ENCODE assay signal across 10 mouse cellular contexts in genomic region chr10:59494044-59494443, GRCm38 (mm10). TPM values are rescaled to one million over a fixed set of nuclear protein-coding genes. Genes with fewer than 3 reads are reported as not detected.
DNase-seq lines count a peak whose midpoint lies in the region; ATAC-seq and TF ChIP-seq lines count a peak whose summit lies in the region.
"Had no signal": no experiment of that assay in that cellular context is flagged by ENCODE, and none has a peak within 500 bp of the region (broad histone marks: within the 10 kb centered on the region; RNA-seq: fewer than 3 reads in every experiment).

No protein-coding gene starts in this region.

- no peak overlapping the region for H3K4me3 ChIP-seq in gastrocnemius, adult 2 months
- H3K4me3 ChIP-seq in midbrain, embryonic 11.5 days (ENCODE audit: low read depth, low read length), result no peak overlapping the region
- no peak overlapping the region for H3K4me3 ChIP-seq in midbrain, embryonic 15.5 days
- no peak overlapping the region for H3K4me3 ChIP-seq in heart, embryonic 13.5 days
- no peak overlapping the region for H3K4me3 ChIP-seq in forebrain, embryonic 11.5 days (ENCODE audit: low read depth, low read length)
- H3K4me3 ChIP-seq: hindbrain, embryonic 10.5 days; liver, embryonic 15.5 days had no signal

- no peak overlapping the region for H3K27ac ChIP-seq in gastrocnemius, adult 2 months
- H3K27ac ChIP-seq in midbrain, embryonic 11.5 days (ENCODE audit: low read depth, low read length), result no peak overlapping the region
- no peak overlapping the region for H3K27ac ChIP-seq in midbrain, embryonic 15.5 days
- peak overlapping the region; percentile 20; the same call in 1 of the 2 replicates for H3K27ac ChIP-seq in heart, embryonic 13.5 days (replicated peaks)
- H3K27ac ChIP-seq in forebrain, embryonic 11.5 days (ENCODE audit: low read depth, low read length), result no peak overlapping the region
- H3K27ac ChIP-seq: hindbrain, embryonic 10.5 days; liver, embryonic 15.5 days had no signal

- no peaks in the 10 kb centered on the region for H3K36me3 ChIP-seq in midbrain, embryonic 11.5 days (ENCODE audit: control insufficient read depth, insufficient read depth, low read length)
- no peaks in the 10 kb centered on the region for H3K36me3 ChIP-seq in midbrain, embryonic 15.5 days (replicated peaks)
- H3K36me3 ChIP-seq in heart, embryonic 13.5 days, result peaks cover 24% of the 10 kb centered on the region
- H3K36me3 ChIP-seq in forebrain, embryonic 11.5 days (ENCODE audit: control insufficient read depth, insufficient read depth, low read length), result no peaks in the 10 kb centered on the region
- H3K36me3 ChIP-seq: liver, embryonic 15.5 days had no signal

- no peak for ATAC-seq in midbrain, embryonic 11.5 days (ENCODE audit: low FRiP score)
- no peak for ATAC-seq in midbrain, embryonic 15.5 days (replicated peaks)
- ATAC-seq in heart, embryonic 13.5 days (ENCODE audit: extremely low read depth, insufficient number of reproducible peaks, low FRiP score, low TSS enrichment), result no peak
- no peak for ATAC-seq in erythroblast, adult 5-6 weeks (replicated peaks; ENCODE audit: low FRiP score, poor library complexity, severe bottlenecking)
- ATAC-seq in forebrain, embryonic 11.5 days (replicated peaks; ENCODE audit: low FRiP score), result no peak

- intact Hi-C loops in gastrocnemius, adult 2 months (cut with DNase I), result loop anchor here (10.0 kb wide), 2 partner anchors 121 to 211 kb away; partner anchors contain the start of genes Gm10322, Mcu and Micu1

- H3K9me3 ChIP-seq in midbrain, embryonic 11.5 days (ENCODE audit: control insufficient read depth, low read length), result no peaks in the 10 kb centered on the region
- no peaks in the 10 kb centered on the region for H3K9me3 ChIP-seq in midbrain, embryonic 15.5 days
- H3K9me3 ChIP-seq in heart, embryonic 13.5 days, result peaks cover 15% of the 10 kb centered on the region
- H3K9me3 ChIP-seq in forebrain, embryonic 11.5 days (ENCODE audit: control insufficient read depth, low read length), result no peaks in the 10 kb centered on the region
- H3K9me3 ChIP-seq: liver, embryonic 15.5 days had no signal

- no peaks in the 10 kb centered on the region for H3K27me3 ChIP-seq in midbrain, embryonic 11.5 days (ENCODE audit: control insufficient read depth, insufficient read depth, low read length)
- no peaks in the 10 kb centered on the region for H3K27me3 ChIP-seq in midbrain, embryonic 15.5 days (replicated peaks)
- no peaks in the 10 kb centered on the region for H3K27me3 ChIP-seq in heart, embryonic 13.5 days (replicated peaks)
- H3K27me3 ChIP-seq in forebrain, embryonic 11.5 days (ENCODE audit: control insufficient read depth, insufficient read depth, low read length), result no peaks in the 10 kb centered on the region
- H3K27me3 ChIP-seq: liver, embryonic 15.5 days had no signal

- DNase-seq in gastrocnemius, adult 2 months, result peak; percentile 56
- DNase-seq in gastrocnemius, adult 18-20 months (ENCODE audit: low spot score), result no peak
- peak; percentile 71 for DNase-seq in midbrain, embryonic 11.5 days (ENCODE audit: low spot score, missing footprints)
- peak; percentile 33 for DNase-seq in thymus, postnatal 0 days (ENCODE audit: low spot score)
- DNase-seq in forebrain, embryonic 11.5 days (ENCODE audit: low spot score), result no peak

- no peak overlapping the region for H3K4me2 ChIP-seq in midbrain, embryonic 11.5 days
- H3K4me2 ChIP-seq in midbrain, embryonic 15.5 days, result no peak overlapping the region
- H3K4me2 ChIP-seq in heart, embryonic 13.5 days, result no peak overlapping the region
- no peak overlapping the region for H3K4me2 ChIP-seq in forebrain, embryonic 11.5 days (ENCODE audit: low read depth, low read length, severe bottlenecking)
- H3K4me2 ChIP-seq: liver, embryonic 15.5 days had no signal

- H3K9ac ChIP-seq in midbrain, embryonic 11.5 days (ENCODE audit: low read length), result no peak overlapping the region
- H3K9ac ChIP-seq in midbrain, embryonic 15.5 days, result no peak overlapping the region
- H3K9ac ChIP-seq in heart, embryonic 13.5 days, result no peak overlapping the region
- H3K9ac ChIP-seq in forebrain, embryonic 11.5 days (ENCODE audit: low read length), result no peak overlapping the region
- H3K9ac ChIP-seq: liver, embryonic 15.5 days had no signal

- no peaks in the 10 kb centered on the region for H3K4me1 ChIP-seq in midbrain, embryonic 11.5 days (ENCODE audit: control insufficient read depth, insufficient read depth, low read length)
- no peaks in the 10 kb centered on the region for H3K4me1 ChIP-seq in midbrain, embryonic 15.5 days
- peaks cover 9% of the 10 kb centered on the region for H3K4me1 ChIP-seq in heart, embryonic 13.5 days
- H3K4me1 ChIP-seq in forebrain, embryonic 11.5 days (replicated peaks; ENCODE audit: control insufficient read depth, insufficient read depth, low read length), result no peaks in the 10 kb centered on the region
- H3K4me1 ChIP-seq: hindbrain, embryonic 10.5 days; liver, embryonic 15.5 days had no signal

- 69% methylated on average over 2 of the region's 2 CpGs for WGBS in midbrain, embryonic 11.5 days
- 65% methylated on average over 2 of the region's 2 CpGs for WGBS in midbrain, embryonic 15.5 days
- WGBS in heart, embryonic 13.5 days, result 32% methylated on average over 2 of the region's 2 CpGs
- 78% methylated on average over 2 of the region's 2 CpGs for WGBS in forebrain, embryonic 11.5 days

- TF ChIP-seq CTCF in gastrocnemius, adult 2 months (IDR thresholded peaks at IDR 0.05), result peak; percentile 61

RNA-seq across cellular contexts. Expression of gene Oit3, which starts 52.5 kb away (rescaled TPM):
- under 1 TPM in 1 of 2 experiments, not detected in 1; 0.11 TPM for total RNA-seq in gastrocnemius, adult 2 months (2021)
- not detected for total RNA-seq in gastrocnemius, adult 18-20 months (2021)
- 0.38 and 0.48 TPM in 2 replicates for polyA plus RNA-seq in midbrain, embryonic 11.5 days (2014; fragmentation: Nextera tagmentation; extraction: Ambion mirVana)
- polyA plus RNA-seq in midbrain, embryonic 15.5 days (2015; fragmentation: Nextera tagmentation; extraction: Ambion mirVana), result 0.06 and 0.08 TPM in 2 replicates
- polyA plus RNA-seq in heart, embryonic 13.5 days (2015; fragmentation: Nextera tagmentation; extraction: Ambion mirVana), result 5.4 and 5.6 TPM in 2 replicates
- polyA plus RNA-seq in thymus, postnatal 0 days (2015; fragmentation: Nextera tagmentation; extraction: Ambion mirVana), result 0.45 and 0.46 TPM in 2 replicates
- total RNA-seq in erythroblast, adult 5-6 weeks (2015; ENCODE audit: low replicate concordance), result not detected in 2 replicates
- total RNA-seq in erythroblast, adult 5-6 weeks (2017; ENCODE audit: low replicate concordance), result not detected in 2 replicates
- polyA plus RNA-seq in forebrain, embryonic 11.5 days (2014; fragmentation: Nextera tagmentation; extraction: Ambion mirVana), result 0.23 and 0.72 TPM in 2 replicates

Comparison
In these comparisons a context has a peak if more than half of its experiments do, and no peak if none do; other contexts are left out.
1. DNase-seq: peak in gastrocnemius, adult 2 months (single experiment), midbrain, embryonic 11.5 days (single experiment) and thymus, postnatal 0 days (single experiment); none in gastrocnemius, adult 18-20 months (single experiment) and forebrain, embryonic 11.5 days (single experiment).